Mouse (Mus musculus) left cerebral cortex, postnatal 4 days (tissue): ENCODE data around the gene Slc45a2. TPM values are rescaled to one million over a fixed set of nuclear protein-coding genes. Genes with fewer than 3 reads are reported as not detected.

ENCODE experiments used
- DNase-seq: peaks from one replicate; pipeline ENCODE4 v3.0.0-alpha.2; 2022
- intact Hi-C: fragments of 180-260 bp; cut with DNase I; formaldehyde crosslinking; loops from one replicate; pipeline ENCODE4 v1.15.1; 2025
- total RNA-seq, 2 experiments: library from RNA; stranded (reverse); gene quantifications; 2 replicates each; pipeline ENCODE4 v1.2.3; 2021

The Slc45a2 gene
- total RNA-seq, 2 experiments from 2014 or later, result not detected

DNA sequence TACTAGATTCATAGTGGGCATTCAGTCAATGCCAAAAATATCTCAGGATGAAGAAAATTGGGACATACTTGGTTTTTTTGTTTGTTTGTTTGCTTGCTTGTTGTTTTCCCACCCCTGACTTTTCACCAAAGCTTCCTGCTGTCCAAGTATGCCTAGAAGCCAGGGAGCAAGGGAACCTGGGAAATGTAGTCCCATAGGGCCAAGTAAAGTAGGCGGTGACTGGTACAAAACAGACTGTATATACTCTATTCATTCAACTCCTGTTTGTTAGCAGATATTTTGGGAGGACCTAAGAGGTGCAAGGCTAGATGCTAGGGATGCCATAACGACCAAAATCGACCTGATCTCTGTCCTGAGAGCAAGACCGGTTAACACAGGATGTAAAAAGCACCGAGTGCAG, 689 bp upstream of the Slc45a2 start:
- intact Hi-C loops, result no loop called here
- no peak for DNase-seq

DNA sequence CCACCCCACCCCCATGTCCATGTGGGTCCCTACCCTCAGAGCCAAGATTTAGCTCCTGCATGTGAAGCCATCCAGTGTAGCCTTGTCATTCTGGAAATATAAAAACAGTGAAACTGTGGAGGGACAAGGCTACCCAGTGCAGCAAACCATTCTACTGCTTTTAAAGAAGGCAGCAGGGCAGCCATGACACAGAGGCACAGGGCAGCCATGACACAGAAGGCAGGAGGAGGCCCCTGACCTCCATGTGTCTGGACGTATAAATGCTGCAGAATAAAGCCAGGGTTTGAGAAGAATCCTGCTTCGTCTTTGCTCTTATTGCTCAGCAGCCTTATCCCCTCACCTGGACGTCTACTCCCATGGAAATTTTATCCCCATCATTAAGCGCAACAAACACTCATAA, 3.3 kb downstream of the Slc45a2 start:
- intact Hi-C loops, result no loop called here
- DNase-seq, result no peak

DNA sequence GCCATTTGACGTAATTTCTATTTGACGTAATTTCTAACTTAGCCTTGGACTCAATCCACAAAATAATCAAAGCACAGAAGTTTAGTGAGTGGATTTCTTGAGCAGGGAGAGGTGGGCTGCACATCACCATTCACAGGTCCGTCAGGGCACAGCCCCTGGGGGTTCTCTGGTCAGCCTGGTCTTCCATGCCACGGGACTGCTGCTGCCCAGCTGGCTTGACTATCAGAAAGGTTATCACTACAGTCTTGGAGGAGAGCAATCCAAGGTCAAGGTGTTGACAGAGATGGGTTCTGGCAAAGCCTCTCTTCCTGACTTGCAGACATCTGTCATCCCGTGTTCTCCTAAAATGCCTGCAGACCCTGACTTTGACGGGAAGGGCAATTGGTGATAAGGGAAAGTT, 4.1 kb downstream of the Slc45a2 start:
- intact Hi-C loops, result no loop called here
- DNase-seq, result no peak

DNA sequence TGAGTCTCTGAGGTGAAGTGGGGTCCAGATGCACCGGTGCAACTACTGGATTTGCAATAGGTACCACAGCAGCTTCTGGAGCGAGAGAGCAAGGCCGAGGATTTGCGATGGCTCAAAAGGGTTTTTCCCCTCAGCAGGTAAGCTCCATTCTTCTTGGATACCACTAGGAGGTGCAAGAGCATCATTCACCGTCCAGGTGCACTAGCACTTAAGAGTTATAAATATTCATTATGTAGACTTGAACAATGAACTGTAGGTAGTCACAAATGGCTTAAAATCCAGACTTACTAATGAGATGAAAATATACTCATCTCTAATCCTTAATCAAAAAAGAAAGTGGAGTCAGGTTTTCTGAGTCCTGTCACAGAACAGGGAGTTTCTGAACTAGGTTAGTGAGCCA, 8.2 kb downstream of the Slc45a2 start:
- DNase-seq, result no peak
- intact Hi-C loops, result no loop called here

DNA sequence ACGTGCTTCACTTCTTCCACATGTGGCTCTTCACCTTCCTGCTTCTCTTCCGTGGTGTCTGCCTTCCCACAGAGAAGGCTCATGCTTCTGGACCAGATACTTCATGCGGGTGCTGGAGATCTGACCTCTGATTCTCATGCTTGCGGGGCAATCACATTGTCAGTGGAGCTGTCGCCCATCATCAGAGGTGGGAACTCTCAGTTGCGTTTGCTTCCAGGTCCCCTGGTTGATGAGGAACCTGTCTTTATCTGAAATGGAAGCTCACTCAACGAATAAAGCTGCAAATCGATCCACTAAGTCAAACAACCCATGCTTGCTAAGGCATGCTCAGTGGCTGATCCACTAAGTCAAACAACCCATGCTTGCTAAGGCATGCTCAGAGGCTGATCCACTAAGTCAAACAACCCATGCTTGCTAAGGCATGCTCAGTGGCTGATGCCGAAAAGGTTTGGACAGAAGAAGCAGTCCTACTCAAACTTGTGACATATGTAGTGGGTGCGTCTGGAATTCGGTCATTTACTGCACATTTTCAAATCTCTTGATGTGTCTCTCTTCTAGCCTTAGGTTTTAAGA, 10.5 kb downstream of the Slc45a2 start:
- intact Hi-C loops, result no loop called here
- no peak for DNase-seq

DNA sequence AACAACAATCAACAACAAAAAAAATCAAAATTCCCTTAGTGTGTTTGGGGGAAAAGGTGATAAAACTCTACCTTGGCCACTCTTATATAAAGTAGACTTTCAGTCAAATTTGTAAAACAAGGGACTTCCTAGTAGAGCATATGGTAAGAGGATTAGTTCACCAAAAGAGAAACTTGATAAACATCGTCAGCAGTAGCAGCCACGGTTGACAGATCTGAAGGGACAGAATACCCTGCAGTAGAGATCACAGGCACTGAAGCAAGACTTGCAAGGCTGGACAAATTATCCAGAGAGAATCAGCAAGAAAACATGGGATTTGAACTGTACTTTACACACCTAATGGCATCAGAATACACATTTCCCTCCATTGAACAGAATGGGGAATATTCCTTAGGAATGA, 14.4 kb downstream of the Slc45a2 start:
- intact Hi-C loops, result no loop called here
- DNase-seq, result no peak

DNA sequence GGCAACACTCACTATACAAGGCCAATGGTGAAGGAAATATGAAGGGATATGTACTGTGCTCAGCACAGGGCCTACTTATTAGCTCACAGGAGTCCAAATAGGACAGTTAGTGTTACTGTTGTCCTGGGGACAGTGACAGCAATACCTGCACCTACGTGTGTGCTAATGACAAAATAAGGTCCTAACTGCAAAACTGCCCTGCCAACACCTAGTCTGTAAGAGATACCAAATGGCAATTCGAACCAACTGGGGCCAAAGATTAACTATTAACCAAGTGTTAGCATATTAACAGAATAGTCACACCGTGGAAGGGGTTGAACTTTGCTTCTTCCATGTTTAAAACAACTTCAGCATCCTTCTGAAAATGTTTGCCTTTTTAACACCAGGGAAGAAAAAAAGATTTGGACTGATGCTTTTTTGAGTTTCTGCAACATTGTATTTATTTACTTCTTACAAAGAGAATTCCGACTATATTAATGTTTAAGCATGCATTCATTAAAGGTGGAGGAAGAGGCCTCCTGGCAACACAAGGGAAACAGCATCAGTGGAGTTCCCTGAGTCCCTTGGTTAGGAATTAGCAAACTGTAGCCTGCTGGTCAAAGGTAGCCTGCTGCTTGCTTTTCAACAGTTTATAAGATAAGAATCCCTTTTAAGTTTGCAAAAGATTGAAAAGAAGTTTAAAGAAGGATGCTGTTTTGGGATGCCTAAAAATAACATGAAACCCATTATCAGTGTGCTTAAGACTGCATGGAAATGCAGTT, 26.5 kb downstream of the Slc45a2 start:
- intact Hi-C loops, result no loop called here
- no peak for DNase-seq

DNA sequence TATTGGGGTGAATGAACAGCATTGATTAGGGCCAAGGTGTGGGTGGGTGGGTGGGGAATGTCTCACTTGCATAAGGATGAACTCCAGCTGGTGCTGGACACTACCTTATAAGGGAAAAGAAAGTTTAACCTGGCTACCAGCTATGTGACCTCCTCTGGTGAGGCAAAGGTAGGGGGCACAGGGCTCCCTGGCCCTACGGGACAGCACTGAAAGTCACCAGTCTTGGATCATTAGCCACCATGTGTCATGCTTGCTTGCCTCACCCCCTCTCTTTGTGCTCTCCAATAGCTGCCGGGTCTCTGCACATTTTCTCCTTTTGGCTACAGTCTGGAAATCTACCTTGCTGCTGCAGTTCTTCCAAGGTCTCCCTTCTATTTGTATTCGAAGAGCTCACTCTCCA, 29.7 kb downstream of the Slc45a2 start:
- no peak for DNase-seq
- intact Hi-C loops, result loop anchor here (10.0 kb wide), 1 partner anchor 105 kb away; no protein-coding TSS in a partner anchor

DNA sequence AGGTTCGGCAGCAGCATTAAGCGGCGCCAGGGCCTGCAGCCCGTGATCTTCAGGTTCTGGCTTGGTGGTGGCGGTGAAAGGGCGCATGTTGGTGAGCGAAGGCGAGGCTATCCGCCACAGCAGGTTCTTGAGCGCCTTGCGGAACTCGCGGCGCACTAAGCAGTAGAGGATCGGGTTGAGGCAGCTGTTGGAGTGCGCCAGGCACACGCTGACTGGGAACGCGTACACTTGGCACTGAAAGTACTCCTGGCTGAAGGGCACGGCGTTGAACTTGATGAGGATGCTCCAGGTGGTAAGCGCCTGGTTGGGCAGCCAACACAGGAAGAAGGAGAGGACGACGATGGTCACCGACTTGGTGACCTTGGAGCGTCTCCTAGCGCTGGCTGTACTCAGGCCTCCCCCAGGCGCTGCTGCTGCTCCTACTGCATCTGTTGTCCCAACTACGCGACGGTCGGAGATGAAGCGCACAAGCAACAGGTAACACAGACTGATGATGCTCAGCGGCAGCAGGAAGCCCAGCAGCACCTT, 35.5 kb downstream of the Slc45a2 start:
- DNase-seq, result peak; percentile 9
- intact Hi-C loops, result loop anchor here (5.0 to 10.0 kb wide), 2 partner anchors 111 to 281 kb away; no protein-coding TSS in a partner anchor

DNA sequence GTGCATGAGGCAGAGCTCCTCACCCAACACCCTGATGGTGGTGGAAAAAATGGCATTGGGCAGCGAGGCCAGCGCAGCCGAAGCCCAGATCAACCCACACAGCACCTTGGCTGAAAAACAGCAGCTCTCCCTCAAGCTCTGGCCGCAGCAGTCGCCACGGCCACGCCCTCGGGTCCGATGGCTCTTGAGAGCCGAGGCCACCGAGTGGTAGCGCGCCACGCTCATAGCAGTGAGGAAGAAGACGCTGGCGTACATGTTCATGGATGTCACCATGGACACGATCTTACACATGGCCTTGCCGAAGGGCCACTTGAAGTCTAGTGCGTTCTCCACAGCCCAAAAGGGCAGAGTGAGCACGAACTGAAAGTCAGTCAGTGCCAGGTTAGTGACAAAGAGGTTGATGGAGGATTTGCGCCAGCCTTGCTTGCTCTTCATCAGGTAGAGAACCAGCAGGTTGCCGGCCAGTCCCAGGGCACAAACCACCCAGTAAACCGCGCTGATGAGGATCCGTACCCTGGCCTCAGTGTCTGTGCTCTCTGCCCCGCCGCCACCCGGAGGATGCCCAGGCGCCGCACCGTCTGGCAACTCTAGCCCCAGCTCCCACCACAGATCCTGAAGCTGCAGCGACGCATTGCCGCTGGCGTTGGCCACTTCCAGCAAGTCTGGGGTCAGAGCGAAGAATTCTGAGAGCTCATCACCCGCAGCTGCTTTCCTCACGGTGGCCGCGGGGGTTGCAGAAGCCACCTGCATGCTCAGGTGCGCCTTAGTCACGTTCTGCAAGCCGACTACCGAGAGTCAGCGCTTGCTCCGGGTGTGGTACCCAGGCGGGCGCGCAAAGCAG, 36.2 kb downstream of the Slc45a2 start:
- intact Hi-C loops, result loop anchor here (5.0 to 10.0 kb wide), 2 partner anchors 112 to 281 kb away; no protein-coding TSS in a partner anchor
- peak; percentile 14 for DNase-seq

DNA sequence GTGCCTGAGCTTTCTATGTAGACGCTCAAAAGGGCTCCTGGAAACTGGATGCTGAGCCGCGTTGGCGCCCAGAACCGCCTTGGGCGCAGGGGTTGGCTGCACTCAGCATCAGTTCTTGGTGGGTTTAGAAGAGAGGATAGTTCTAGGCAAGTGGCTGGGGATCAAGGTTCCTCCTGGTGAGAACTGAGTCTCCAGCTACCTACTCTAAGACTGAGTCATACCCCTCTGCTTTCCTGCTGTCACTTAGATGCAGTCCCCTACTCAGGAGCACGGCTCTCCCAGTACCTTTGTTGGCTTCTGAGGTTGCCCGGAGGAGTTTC, 36.8 kb downstream of the Slc45a2 start:
- intact Hi-C loops, result loop anchor here (5.0 to 10.0 kb wide), 2 partner anchors 113 to 280 kb away; no protein-coding TSS in a partner anchor

DNA sequence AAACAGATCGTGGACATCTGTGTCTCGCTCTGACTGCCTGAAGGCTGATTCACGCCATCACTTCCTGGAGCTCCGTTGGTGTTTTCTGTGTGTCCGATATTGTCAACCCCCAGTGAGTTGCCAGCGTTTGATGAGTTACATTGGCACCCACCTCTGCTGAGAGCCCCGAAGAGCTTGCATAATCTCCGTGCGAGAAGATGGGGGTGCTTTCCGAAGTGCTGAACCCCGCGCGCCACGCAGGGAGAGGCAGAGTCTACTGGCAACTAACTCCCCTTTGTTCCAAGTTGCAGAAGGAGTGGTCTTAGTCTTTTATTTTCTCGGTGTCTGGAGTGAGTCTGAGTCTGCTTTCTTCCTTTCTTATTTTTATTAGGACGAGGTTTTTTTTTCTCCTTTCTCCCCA, 37.2 kb downstream of the Slc45a2 start, which contains the start of gene Rxfp3:
Rxfp3 (minus strand) TSS at position 281 of the 400 bp plus-strand sequence.
- no peak for DNase-seq
- intact Hi-C loops, result loop anchor here (2.0 to 10.0 kb wide), 3 partner anchors 113 to 345 kb away; no protein-coding TSS in a partner anchor

More for the DNA sequence above, 36.8 kb downstream of the Slc45a2 start:
- peak; percentile 11 for DNase-seq

DNA sequence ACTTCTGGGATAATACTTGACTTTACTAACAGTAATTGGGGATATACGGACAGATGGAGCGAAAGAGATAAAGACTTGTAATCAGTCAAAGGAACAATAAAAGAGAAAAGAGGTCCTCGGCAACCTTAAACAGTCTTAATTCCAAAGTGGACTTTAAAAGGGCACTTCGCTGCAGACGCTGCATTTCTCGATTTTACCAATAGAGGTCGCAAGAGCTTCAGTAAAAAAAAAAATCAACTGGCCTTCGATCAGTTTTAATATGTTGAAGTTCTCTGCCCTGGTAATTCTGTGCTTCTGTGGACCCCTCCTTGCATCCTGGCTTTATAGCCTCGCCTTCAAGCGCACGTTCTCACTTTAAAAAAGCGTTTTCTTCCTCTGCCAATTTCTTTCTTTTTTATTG, 38.0 kb downstream of the Slc45a2 start:
- peak; percentile 17 for DNase-seq
- intact Hi-C loops, result loop anchor here (2.0 to 10.0 kb wide), 3 partner anchors 114 to 344 kb away; no protein-coding TSS in a partner anchor

DNA sequence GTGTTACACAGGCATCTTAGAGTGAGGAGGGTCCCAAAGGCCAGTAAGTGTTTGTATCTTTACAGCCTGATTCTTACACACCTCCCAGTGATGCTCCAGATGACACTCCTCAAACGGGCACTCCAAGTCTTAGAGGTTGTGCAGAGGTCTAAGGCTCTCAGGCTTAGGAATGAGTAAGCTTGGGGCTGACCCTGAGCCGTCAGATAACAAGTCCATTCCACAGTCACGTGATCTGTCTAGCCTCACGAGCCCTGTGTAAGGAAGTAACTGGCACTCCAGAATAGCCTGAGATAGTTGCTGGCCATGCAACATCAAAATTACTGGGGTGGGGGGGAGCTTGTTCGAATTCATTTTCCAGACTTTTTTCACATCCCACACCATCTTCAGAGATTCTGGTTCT, 39.5 kb downstream of the Slc45a2 start:
- intact Hi-C loops, result no loop called here
- no peak for DNase-seq

DNA sequence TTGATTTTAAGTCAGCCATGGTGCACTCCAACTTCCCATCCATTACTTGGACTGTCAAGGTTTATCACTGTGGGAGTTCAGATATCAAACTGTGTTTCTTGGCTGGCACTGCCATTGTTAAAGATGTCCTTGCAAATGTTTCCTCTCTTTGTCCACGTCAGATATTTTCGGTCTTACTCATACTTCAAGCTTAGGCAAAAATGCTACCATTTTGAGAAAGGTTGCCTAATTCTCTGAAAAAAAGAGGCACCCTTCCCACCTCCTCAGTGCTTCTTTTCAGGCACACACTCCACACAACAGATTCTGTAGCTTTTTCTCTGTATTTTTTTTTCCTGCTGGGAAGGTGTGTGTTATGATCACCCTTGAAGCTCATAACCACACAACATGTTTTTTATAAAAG, 40.7 kb downstream of the Slc45a2 start:
- no peak for DNase-seq
- intact Hi-C loops, result no loop called here

DNA sequence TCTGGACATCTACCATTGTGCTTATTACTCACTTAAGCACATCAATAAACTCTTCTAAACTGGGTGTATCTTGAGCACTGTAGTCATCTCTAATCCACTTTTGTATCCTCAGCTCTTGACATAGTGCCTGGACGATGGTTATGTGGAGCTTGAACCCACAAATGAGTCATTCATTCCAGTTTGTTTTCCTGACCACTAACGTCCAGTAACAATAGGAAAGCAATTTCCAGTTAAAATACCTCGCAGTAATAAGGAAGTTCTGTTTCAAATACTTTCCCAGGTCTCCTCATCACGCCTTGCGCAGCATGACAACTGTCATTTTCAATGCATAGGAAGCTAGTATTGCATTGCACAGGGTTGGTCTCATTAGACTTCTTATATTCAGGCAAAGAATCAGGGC, 42.3 kb downstream of the Slc45a2 start:
- no peak for DNase-seq
- intact Hi-C loops, result no loop called here

DNA sequence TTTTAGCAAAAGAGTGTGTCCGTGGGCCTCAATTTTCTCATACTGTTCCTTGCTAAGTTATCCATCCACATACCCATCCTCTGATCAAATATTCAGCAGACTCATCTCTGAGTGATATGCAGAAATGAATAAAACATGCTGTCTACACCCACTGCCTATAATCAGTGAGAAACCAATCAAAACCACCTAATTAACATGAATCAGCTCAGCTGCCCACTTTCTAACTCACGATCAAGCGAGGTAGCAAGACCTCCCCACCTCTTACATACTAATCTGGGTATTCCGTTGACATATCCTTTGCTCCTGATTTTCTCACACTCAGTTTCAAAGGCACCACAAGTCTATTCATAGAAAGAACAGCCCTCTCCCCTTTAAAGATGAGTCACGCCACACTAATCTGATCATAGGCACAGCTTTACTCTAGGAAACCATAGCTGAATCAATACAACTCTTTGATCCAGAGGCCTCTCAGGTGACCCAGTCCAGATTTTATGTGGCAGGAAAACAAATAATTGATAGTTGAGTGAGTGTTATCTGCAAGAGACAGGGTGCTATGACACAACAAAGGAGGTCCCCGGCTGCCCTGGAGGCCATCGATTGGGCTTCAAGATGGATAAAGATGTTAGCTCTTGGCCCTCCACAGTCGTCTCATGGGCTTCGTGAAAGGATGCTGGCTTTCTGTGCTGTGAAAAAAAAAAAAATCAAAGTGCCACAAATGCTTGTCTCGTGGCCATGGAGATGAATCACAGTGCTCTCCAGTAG, 53.3 kb downstream of the Slc45a2 start:
- intact Hi-C loops, result no loop called here
- no peak for DNase-seq

DNA sequence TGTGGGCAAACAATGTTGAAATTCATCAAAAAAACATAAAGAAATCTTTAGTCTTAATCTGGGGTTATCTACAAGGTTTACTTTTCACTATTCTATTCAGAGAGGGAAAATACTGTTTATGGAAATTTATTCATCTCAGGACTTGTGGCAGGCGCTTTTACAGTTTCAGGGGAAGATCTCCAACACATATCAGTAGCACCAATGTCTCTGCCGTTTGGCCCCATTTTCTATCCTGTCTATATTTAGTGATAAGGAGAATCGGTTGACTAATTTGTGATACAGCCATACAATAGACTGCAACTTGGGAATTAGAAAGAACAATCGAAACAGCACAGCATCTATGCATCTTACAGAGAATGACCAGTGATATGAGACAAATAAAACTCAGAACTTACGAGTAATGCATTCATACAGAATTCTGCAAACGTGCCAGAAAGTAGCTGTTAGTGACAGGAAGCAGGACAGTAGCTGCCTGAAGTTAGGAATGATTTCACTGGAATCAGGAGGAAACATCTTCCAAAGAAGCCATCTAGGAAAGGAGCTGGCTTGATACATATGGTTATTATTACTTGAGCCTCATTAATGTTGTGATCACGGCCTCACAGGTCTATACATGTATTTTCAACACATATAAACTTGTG, 54.0 kb downstream of the Slc45a2 start:
- intact Hi-C loops, result no loop called here
- no peak for DNase-seq

DNA sequence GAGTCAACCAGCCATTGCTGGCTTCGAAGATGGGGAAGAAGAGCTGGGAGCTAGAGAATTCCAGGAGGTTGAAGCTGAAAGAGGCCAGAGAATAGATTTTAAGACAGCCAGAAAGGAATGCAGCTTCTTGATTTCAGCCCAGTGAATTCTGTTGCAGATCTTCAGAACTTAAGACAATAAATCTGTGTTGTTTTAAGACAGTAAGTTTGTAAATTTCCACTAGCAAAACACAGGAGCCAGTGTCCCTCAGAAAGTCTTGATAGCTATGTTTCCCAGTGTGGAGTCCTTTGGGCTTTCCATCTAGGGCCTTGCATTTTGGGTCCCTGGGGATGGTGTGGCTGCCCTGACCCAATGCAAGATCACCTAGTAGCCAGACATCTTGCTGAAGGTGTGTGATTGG, 62.4 kb downstream of the Slc45a2 start:
- intact Hi-C loops, result no loop called here
- DNase-seq, result no peak

DNA sequence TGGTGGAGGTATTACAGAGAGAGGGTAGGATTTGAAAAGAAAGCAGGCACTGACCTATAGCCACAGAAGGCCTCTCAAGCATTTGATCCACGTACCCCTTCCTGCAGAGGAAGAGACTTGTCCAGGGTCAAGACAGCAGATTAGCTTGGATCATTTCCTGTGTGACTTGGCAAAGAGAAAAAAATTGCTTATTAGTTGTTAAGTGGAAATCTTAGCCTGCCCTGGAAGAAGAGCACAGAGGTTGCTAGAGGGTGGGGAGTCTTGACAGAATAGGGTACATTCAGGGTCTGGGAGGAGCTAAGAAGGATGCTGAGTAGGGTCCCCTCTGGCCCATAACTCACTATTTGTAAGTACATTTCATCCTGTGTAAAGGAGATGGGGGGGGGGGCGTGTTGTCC, 63.6 kb downstream of the Slc45a2 start:
- intact Hi-C loops, result no loop called here
- no peak for DNase-seq
